Mouse (Mus musculus) skeletal muscle tissue, adult 2 months (tissue): ENCODE results near the gene Bpgm.
A peak's percentile ranks its signal among the peaks of the same experiment; 100 is the strongest.

ENCODE experiments used
- DNase-seq: peaks from one replicate; pipeline ENCODE4 v3.0.0-alpha.2; 2012; ENCODE audit warnings: low read depth, low spot score

Gene Bpgm

GRCm38 (mm10) chr6:34528131-34528530 is 52.1 kb downstream of the Bpgm start:
- no peak for DNase-seq

- DNase-seq = no peak
Observed at GRCm38 (mm10) chr6:34529992-34530391, 54.0 kb downstream of the Bpgm start.

DNA sequence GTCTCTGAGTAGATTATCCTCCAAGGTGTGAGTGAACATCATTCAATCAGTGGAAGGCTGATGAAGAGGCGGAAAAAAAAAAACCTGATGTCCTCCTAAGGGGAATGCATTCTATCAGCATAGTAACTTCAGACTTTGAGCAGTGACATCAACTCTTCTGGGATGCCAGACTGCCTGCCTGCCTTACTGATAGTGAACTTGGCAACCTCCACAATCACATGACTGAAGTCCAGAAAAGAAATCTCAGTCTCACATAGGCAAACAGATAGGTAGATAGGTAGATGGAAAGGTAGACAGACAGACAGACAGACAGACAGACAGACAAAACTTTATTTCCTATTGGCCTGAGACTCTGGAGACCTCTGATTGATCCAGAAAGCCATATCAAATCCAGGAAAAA is 57.0 kb downstream of the Bpgm start:
- no peak for DNase-seq

DNA sequence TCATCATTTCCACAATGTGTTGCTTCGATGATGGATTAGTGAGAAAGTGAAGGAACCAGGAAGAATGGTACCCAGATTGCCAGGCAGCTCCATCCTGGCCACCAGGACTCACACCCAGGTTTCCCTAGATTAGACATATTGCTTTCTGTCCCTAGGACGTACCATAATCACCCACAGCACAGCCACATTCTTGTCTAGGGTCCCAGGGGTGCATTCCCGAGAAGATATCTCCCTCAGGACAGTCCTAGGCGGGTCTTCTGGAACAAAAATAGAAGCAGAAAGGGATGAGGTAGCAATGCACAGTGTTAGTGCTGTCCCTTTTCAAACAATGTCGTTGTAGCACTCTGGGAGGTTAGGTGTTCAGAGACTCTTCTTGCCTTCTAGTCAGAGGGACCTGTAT is 57.9 kb downstream of the Bpgm start:
- DNase-seq = no peak

- DNase-seq = no peak
Observed at GRCm38 (mm10) chr6:34542866-34543265, 66.9 kb downstream of the Bpgm start.

GRCm38 (mm10) chr6:34543303-34544206 is 67.5 kb downstream of the Bpgm start:
- peak; percentile 26 for DNase-seq

GRCm38 (mm10) chr6:34544207-34544602 is 68.2 kb downstream of the Bpgm start:
- DNase-seq = no peak

DNA sequence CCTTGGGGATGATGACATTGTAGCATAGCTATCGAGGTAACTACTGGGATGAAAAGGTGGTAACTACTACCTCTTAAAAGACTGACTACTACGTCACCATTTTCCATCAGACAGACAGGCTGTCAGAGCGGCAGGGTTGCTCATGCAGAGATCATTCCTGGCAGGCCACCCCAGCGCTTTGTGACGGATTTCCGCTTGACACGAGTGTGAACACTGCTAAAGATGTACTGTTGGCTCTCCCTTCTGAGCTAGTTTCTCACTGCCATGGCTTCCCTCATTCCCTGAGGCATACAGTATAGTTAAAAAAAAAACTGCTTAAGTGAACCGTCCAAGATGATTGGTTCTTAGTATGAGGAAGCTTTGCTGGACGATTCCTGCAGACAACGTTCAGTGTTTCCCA is 69.3 kb downstream of the Bpgm start:
- DNase-seq = no peak

- no peak for DNase-seq
Observed at GRCm38 (mm10) chr6:34548406-34548990, 72.5 kb downstream of the Bpgm start.

- DNase-seq = peak; percentile 30
Observed at GRCm38 (mm10) chr6:34549017-34549416, 73.0 kb downstream of the Bpgm start.

GRCm38 (mm10) chr6:34552489-34553157 is 76.6 kb downstream of the Bpgm start:
- no peak for DNase-seq

GRCm38 (mm10) chr6:34554291-34554997 is 78.4 kb downstream of the Bpgm start:
- DNase-seq = no peak
